Mouse (Mus musculus): ENCODE measurements around the gene Lhx1. TPM values are rescaled to one million over a fixed set of nuclear protein-coding genes. Genes with fewer than 3 reads are reported as not detected.

The Lhx1 gene
- total RNA-seq, 1 experiment = 0.09 TPM

DNA sequence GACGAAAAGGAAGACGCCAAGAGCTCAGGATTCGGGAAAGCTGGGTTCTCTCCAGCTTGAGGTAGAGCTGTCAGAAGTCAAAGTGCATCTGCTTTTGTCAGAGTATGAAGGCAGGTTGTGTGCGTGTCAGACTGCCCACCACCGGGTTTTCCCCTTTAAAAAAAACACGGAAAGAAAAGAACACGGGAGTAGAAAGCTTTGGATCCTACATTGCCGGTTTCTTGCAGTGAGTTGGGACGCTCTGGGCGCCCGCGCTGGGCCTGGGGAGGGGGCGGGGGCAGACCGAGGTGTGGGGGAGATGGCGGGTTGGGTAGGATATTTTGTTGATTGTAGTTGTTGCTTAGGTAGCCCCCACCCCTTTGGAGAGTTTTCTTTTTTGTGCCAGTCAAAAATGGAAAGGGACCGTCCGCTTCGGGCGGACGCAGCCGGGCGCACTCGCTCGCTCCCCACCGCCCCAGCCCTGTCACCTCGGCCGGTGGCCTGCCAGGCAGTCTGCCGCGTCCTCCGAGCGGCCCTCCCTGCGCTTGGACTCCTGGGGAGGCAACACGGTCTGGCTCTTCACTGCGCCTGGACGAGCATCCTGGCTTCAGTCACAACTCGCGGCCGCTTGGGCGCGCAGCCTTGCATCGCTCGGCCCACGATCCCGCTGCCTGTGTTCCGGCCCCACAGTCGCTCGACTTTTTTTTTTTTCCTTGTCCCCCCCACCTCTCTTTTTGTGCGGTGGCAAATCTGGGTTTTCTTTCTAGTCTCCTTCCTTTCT is 644 bp downstream of the Lhx1 start:
- H3K4me3 ChIP-seq (ENCODE audit: insufficient read depth in 1 of 2, low read depth in 1 of 2, low read length in 2 of 2, poor library complexity in 1 of 2, severe bottlenecking in 1 of 2) = peak overlapping the region; percentile 43 to 45
- no peaks in the 10 kb centered on the region for H3K36me3 ChIP-seq (ENCODE audit: control insufficient read depth, insufficient read depth, low read length, poor library complexity, severe bottlenecking)
- in situ Hi-C loops (cut with MboI; ENCODE audit: low sequenced_read_pairs in 2 of 2, unreplicated experiment in 2 of 2) = loop anchor here (5.0 to 10.0 kb wide), 4 partner anchors 110 to 1368 kb away; partner anchors contain the start of gene Hnf1b (in 2 of the 2)
- H3K9me3 ChIP-seq (ENCODE audit: control insufficient read depth, insufficient read depth, low read depth, low read length) = no peaks in the 10 kb centered on the region
- DNase-seq (ENCODE audit: low read depth, low spot score) = no peak
- H3K4me1 ChIP-seq (ENCODE audit: control insufficient read depth in 2 of 2, insufficient read depth in 2 of 2, low read length in 2 of 2, poor library complexity in 1 of 2) = peaks cover 0 to 6% of the 10 kb centered on the region in 2 experiments; a peak in 1 of 4 replicates
- H3K27ac ChIP-seq (ENCODE audit: insufficient read depth, low read depth, low read length, poor library complexity, severe bottlenecking) = no peak overlapping the region
- TF ChIP-seq ZNF384 (IDR thresholded peaks at IDR 0.05; ENCODE audit: low read depth, low read length) (0 out of 2 replicates have a peak, but pooled peaks have one; percentile 16), HCFC1 (IDR thresholded peaks at IDR 0.05; ENCODE audit: borderline replicate concordance, insufficient read depth, low read length) (no peak)
- H3K9ac ChIP-seq (ENCODE audit: insufficient read depth, low read depth, low read length, poor library complexity, severe bottlenecking) = no peak overlapping the region

DNA sequence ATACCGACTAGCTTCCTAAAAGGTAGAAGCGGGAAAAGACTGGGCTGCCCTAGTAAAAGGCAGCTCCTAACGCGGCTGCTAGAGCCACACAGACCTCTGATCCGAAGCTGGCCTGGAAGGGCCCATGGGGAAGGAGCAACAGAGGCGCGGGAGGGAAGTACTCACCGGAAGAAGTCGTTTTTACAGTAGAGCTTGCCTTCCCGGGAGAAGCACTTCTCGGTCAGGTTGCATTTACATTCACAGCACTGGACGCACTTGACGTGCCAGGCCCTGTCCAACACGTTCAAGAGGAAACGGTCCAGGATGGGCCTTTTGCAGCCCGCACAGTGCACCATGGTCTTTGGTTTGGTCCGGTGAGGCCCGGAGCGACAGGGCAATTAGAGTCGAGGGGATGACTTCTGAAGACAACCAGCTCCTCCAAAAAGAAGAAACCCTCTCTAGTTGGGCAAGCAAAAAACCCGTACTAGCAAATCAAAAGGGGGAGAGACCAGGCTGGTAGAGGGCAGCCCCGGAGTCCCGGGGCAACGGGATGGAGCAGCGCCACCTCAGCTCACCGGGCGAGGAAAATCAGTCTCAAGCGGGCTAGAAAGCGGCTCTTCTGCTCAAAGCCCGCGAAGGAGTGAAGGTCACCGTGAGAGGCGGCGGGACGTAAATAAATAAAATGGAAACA is 1.4 kb downstream of the Lhx1 start:
- Histone ChIP-seq H3K27ac (ENCODE audit: insufficient read depth, low read depth, low read length, poor library complexity, severe bottlenecking) (no peak overlapping the region), H3K4me1 (ENCODE audit: control insufficient read depth in 2 of 2, insufficient read depth in 2 of 2, low read length in 2 of 2, poor library complexity in 1 of 2) (peaks cover 0 to 5% of the 10 kb centered on the region in 2 experiments; a peak in 1 of 4 replicates), H3K4me3 (ENCODE audit: insufficient read depth in 1 of 2, low read depth in 1 of 2, low read length in 2 of 2, poor library complexity in 1 of 2, severe bottlenecking in 1 of 2) (peak overlapping the region in 1 of 2 experiments; percentile 43; a peak in 2 of 4 replicates), H3K36me3 (ENCODE audit: control insufficient read depth, insufficient read depth, low read length, poor library complexity, severe bottlenecking) (no peaks in the 10 kb centered on the region), H3K9me3 (ENCODE audit: control insufficient read depth, insufficient read depth, low read depth, low read length) (no peaks in the 10 kb centered on the region), H3K9ac (ENCODE audit: insufficient read depth, low read depth, low read length, poor library complexity, severe bottlenecking) (no peak overlapping the region)
- TF ChIP-seq MAFK (IDR thresholded peaks at IDR 0.05; ENCODE audit: insufficient read depth, low read depth, low read length) = no peak
- TF ChIP-seq HCFC1 (IDR thresholded peaks at IDR 0.05; ENCODE audit: borderline replicate concordance, insufficient read depth, low read length) = no peak
- TF ChIP-seq ZC3H11A (IDR thresholded peaks at IDR 0.05; ENCODE audit: borderline replicate concordance, low read depth, low read length) = no peak
- TF ChIP-seq ZNF384 (IDR thresholded peaks at IDR 0.05; ENCODE audit: low read depth, low read length) = no peak
- TF ChIP-seq CHD2 (IDR thresholded peaks at IDR 0.05; ENCODE audit: low read depth, low read length) = no peak
- no peak for DNase-seq (ENCODE audit: low read depth, low spot score)
- in situ Hi-C loops (cut with MboI; ENCODE audit: low sequenced_read_pairs in 2 of 2, unreplicated experiment in 2 of 2) = loop anchor here (5.0 to 10.0 kb wide), 3 partner anchors 111 to 1313 kb away; partner anchors contain the start of gene Hnf1b (in 2 of the 2)

DNA sequence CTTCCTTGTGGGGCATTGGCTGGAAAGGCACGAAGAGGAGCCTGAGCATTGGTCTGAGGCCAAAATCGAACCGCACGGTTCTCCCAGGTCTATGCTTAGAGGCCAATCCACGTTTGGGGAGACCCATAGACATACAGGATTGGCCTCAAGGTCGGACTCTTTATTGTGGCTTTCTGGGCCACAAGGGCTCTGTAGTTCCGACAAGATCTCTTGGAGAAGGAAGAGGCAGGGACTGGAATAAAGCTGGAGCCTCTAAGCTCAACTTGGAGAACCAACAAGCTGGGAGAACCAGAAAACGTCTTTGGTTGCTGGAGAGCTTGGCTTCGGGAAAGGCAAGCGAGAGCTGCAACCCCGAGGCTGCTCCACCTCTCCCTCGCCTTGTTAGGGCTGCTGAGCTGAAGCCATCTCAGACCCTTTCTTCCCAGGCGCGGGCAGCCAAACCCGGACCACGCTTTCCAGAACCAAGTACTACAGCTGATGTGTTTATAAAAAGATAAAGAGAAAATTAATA is 2.0 kb downstream of the Lhx1 start:
- Histone ChIP-seq H3K36me3 (ENCODE audit: control insufficient read depth, insufficient read depth, low read length, poor library complexity, severe bottlenecking) (no peaks in the 10 kb centered on the region), H3K4me3 (ENCODE audit: insufficient read depth in 1 of 2, low read depth in 1 of 2, low read length in 2 of 2, poor library complexity in 1 of 2, severe bottlenecking in 1 of 2) (no peak overlapping the region), H3K27ac (ENCODE audit: insufficient read depth, low read depth, low read length, poor library complexity, severe bottlenecking) (no peak overlapping the region), H3K4me1 (ENCODE audit: control insufficient read depth in 2 of 2, insufficient read depth in 2 of 2, low read length in 2 of 2, poor library complexity in 1 of 2) (peaks cover 0 to 5% of the 10 kb centered on the region in 2 experiments; a peak in 1 of 4 replicates), H3K9ac (ENCODE audit: insufficient read depth, low read depth, low read length, poor library complexity, severe bottlenecking) (no peak overlapping the region), H3K9me3 (ENCODE audit: control insufficient read depth, insufficient read depth, low read depth, low read length) (no peaks in the 10 kb centered on the region)
- DNase-seq (ENCODE audit: low read depth, low spot score) = no peak
- TF ChIP-seq MAFK (IDR thresholded peaks at IDR 0.05; ENCODE audit: insufficient read depth, low read depth, low read length) = no peak
- TF ChIP-seq CHD2 (IDR thresholded peaks at IDR 0.05; ENCODE audit: low read depth, low read length) = no peak
- TF ChIP-seq ZC3H11A (IDR thresholded peaks at IDR 0.05; ENCODE audit: borderline replicate concordance, low read depth, low read length) = no peak
- TF ChIP-seq HCFC1 (IDR thresholded peaks at IDR 0.05; ENCODE audit: borderline replicate concordance, insufficient read depth, low read length) = no peak
- no peak for TF ChIP-seq ZNF384 (IDR thresholded peaks at IDR 0.05; ENCODE audit: low read depth, low read length)
- in situ Hi-C loops (cut with MboI; ENCODE audit: low sequenced_read_pairs in 2 of 2, unreplicated experiment in 2 of 2) = loop anchor here (5.0 to 10.0 kb wide), 3 partner anchors 111 to 1314 kb away; partner anchors contain the start of gene Hnf1b (in 2 of the 2)

DNA sequence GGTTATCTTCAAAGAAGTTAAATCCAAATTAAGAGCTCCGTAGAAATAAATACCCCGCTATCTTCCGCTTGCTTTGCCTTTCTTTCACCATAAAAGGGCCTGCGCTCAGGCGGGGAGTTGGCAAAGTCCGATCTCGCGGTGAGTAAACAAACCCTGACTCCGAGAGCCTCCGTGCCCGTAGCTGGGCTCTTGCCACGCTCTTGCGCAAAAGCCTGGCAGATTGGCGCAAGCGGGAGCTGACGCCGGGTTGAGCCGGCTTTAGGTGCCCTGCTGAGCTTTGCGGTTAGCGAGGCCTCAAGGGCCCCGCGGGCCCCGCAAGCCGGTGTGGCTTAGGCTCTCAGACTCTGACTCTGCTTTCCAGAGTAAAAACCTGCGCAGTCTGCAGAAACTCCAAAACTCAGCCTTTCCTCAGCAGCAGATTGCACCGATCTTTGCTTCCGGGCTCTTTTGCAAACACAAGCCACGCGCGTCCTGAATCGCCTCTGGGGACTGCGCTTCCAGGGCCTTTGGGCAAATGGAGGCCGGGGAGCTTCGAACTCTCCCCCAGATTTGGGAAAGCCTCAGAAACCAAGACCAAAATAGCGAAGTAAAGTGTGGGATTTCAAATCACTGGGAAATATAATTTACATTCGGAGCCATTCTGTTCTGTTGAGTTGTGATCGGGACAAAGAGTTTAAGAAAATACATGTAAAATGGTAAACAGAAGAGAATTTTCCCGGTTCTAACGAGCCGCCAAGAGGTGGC is 2.6 kb downstream of the Lhx1 start:
- in situ Hi-C loops (cut with MboI; ENCODE audit: low sequenced_read_pairs in 2 of 2, unreplicated experiment in 2 of 2) = loop anchor here (5.0 to 10.0 kb wide), 3 partner anchors 112 to 1315 kb away; partner anchors contain the start of gene Hnf1b (in 2 of the 2)
- no peaks in the 10 kb centered on the region for H3K36me3 ChIP-seq (ENCODE audit: control insufficient read depth, insufficient read depth, low read length, poor library complexity, severe bottlenecking)
- no peaks in the 10 kb centered on the region for H3K9me3 ChIP-seq (ENCODE audit: control insufficient read depth, insufficient read depth, low read depth, low read length)
- DNase-seq (ENCODE audit: low read depth, low spot score) = no peak
- no peak overlapping the region for H3K27ac ChIP-seq (ENCODE audit: insufficient read depth, low read depth, low read length, poor library complexity, severe bottlenecking)
- H3K4me1 ChIP-seq (ENCODE audit: control insufficient read depth in 2 of 2, insufficient read depth in 2 of 2, low read length in 2 of 2, poor library complexity in 1 of 2) = peaks cover 0 to 5% of the 10 kb centered on the region in 2 experiments; a peak in 1 of 4 replicates
- no peak overlapping the region for H3K9ac ChIP-seq (ENCODE audit: insufficient read depth, low read depth, low read length, poor library complexity, severe bottlenecking)
- H3K4me3 ChIP-seq (ENCODE audit: insufficient read depth in 1 of 2, low read depth in 1 of 2, low read length in 2 of 2, poor library complexity in 1 of 2, severe bottlenecking in 1 of 2) = no peak overlapping the region
- TF ChIP-seq MAFK (IDR thresholded peaks at IDR 0.05; ENCODE audit: insufficient read depth, low read depth, low read length) (no peak), ZNF384 (IDR thresholded peaks at IDR 0.05; ENCODE audit: low read depth, low read length) (no peak), ZC3H11A (IDR thresholded peaks at IDR 0.05; ENCODE audit: borderline replicate concordance, low read depth, low read length) (no peak), HCFC1 (IDR thresholded peaks at IDR 0.05; ENCODE audit: borderline replicate concordance, insufficient read depth, low read length) (no peak), CHD2 (IDR thresholded peaks at IDR 0.05; ENCODE audit: low read depth, low read length) (no peak)
